Mouse (Mus musculus): ENCODE measurements around the gene Mrpl51.

Gene Mrpl51

DNA sequence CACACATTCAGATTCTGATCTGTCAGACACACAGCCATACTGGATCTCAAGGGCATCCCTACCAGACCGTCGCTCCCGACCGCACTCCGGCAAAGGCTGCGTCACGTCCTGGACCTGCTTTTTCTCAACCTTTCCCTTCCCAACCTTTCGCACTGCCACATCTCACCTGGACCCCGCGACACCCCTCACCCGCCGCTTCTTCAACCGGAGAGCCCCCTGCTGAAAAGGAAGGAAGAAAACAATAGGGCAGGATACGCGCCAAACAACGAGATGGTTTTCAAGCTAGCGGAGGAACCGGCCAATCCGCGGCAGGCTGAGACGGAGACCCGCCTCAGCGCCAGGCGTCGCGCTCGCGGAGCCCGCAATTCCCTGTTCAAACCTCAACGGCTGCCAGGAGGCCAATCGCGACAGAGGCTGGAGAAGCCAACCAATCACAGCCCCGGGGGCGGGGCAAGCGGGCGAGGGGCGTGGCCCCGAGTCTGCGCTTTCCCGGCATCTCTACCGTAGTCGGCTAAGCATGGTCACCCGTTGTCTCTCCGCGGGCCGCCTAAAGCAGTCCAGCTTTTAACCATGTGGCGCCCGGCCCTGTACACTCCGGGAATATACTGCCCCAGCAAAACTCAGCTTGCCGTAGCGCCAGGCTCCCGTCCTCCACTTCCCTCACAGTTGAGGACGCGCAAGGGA lies at the start of gene Mrpl51, which contains the start of gene Ncapd2:
Gene Mrpl51, plus strand, starts transcription at position 470 of the 684 bp plus-strand sequence.
Gene Ncapd2, minus strand, starts transcription at position 370 of the 684 bp plus-strand sequence.
- DNase-seq (ENCODE audit: low spot score in 2 of 2) = peak; percentile 96 to 99

DNA sequence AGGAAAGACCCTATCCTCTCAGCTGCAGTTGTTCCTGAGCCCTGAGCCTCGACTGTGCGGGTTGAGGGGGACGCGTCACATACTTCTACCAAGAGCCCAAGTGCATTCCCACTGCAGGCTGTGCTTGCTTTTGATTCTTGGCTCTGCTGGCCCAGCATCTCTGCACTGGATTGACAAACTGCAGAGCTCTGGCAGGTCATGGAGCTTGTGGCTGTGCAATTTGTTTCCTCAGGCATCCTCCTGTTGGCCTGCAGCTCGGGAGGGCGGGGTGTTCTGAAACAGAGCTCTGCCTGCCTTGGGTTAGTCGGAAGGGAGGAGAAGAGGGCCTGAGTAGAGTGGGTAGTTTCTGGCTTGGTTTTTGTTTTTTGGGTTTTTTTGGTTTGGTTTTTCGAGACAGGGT lies 49.2 kb upstream of the Mrpl51 start:
- no peak for DNase-seq (ENCODE audit: low spot score in 2 of 2)

DNA sequence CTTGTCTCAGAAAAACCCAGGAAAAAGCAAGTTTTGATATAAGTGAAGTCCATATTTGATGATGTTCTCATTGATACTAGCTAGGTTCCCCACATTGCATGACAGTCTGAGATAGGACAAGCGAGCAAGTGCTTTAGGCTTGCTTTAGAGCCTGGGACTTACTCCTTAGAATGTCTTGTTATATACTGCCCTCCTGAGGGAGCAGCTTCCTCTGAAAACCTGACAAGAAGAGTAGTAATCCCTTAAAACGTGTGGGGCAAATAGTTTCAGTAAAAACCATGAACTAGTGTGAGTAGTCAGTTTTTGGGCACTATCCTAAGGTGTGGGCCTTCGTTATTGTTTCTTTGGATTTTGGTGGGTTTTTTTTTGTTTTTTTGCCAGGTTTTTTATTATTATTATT lies 48.5 kb upstream of the Mrpl51 start:
- no peak for DNase-seq (ENCODE audit: low spot score in 2 of 2)

DNA sequence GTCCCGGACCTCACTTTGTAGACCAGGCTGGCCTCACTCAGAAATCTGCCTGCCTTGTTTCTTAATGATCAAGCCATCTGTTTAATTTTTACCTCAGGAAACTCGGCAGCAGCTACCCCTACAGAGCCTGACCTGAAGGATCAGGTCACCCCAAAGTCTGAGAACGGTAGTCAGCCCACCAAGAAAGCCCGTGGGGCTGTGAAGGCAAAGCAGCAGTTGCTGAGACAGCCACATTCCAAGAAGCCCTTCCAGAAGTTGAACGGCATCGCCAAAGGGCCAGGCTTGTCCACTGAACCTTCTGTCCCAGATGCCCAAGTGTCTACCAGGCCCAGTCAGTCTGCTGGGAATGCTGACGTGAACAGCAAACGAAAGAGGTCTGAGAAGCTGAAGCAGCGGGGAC lies 47.7 kb upstream of the Mrpl51 start:
- DNase-seq (ENCODE audit: low spot score in 2 of 2) = no peak

DNA sequence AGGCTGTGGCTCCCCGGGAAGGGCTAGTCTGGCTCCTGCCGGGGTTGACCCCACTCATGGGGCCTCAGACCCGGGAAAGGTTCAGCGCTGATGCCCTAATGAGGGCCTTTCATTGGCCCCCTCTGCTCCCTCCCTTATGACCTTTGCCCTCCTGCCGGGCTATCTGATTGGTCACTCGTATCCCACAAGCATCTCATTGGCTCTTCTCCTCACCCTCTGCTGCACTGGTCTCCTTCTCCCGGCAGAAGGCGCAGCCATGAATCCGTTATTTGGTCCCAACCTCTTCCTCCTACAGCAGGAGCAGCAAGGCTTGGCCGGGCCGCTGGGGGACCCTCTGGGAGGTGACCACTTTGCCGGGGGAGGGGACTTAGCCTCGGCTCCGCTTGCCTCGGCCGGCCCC lies 46.6 kb upstream of the Mrpl51 start, which contains the start of gene Iffo1:
Gene Iffo1, plus strand, starts transcription at position 241 of the 400 bp plus-strand sequence.
- DNase-seq (ENCODE audit: low spot score in 2 of 2) = peak; percentile 75 to 88

DNA sequence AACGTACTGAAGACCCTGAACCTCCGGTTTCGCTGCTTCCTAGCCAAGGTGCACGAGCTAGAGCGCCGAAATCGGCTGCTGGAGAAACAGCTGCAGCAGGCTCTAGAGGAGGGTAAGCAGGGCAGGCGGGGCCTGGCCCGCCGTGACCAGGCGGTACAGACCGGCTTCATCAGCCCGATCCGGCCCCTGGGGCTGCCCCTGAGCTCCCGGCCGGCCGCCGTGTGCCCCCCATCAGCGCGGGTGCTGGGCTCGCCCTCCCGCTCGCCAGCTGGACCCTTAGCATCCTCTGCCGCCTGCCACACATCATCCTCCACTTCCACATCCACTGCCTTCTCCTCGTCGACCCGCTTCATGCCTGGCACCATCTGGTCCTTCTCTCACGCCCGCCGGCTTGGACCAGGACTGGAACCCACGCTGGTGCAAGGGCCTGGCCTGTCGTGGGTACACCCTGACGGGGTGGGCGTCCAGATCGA lies 46.1 kb upstream of the Mrpl51 start:
- DNase-seq (ENCODE audit: low spot score in 2 of 2) = peak; percentile 56 to 60

DNA sequence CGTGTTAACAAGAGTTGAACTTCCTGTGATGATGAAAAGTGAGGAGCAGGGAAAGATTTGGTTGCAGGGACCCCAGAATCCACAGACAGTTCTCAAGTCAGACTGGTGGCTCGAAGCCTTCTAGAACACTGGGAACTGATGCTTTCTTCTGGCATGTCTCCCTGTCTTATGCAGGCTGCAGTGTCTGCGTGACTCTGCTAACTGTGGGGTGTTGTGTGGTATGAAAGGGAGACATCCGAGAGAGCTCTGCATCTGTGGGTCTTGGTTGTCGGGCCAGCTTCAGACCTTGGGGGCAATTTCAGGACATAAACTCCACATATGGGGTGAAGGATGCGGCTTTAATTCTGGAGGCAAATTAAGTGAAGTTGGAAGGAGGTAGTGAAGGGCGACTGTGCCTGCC lies 45.5 kb upstream of the Mrpl51 start:
- no peak for DNase-seq (ENCODE audit: low spot score in 2 of 2)

DNA sequence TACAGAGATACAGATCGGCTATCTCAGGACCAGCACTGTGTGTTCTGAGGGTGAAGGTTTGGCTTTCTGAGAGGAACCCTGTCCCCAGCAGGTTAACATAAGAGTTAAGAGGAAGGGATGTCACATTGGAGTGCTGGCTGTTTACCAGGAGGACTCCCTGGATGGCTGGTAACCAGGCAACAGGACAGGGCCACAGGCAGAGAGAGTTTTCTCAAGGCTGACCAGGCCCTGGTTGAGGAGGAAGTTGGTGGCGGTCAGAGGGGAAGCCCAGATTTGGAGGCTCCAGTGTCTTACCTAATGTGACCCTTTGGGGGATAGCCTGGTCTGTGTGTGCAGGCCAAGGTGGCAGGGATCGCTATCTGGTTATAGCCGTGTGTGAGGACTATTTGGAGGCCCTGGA lies 44.8 kb upstream of the Mrpl51 start:
- no peak for DNase-seq (ENCODE audit: low spot score in 2 of 2)

DNA sequence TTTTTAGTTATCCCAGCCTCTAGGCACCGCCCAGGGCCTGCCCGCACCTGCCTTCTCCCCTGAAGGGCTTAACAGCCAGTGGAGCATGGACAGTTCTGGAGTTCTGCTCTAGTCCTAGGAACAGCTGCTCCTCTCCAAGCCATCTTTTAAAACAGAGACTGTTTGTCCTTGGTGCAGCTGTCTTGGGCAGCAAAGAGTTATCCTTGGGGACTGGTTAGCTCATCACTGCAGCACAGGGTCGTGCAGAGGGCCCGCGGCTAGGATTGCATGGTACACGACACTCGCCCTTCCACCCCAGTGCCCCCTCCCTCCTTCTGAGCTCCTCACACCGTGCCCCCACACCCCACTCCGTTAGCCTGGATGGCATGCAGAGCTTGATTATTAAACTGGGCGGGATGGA lies 44.3 kb upstream of the Mrpl51 start:
- no peak for DNase-seq (ENCODE audit: low spot score in 2 of 2)

DNA sequence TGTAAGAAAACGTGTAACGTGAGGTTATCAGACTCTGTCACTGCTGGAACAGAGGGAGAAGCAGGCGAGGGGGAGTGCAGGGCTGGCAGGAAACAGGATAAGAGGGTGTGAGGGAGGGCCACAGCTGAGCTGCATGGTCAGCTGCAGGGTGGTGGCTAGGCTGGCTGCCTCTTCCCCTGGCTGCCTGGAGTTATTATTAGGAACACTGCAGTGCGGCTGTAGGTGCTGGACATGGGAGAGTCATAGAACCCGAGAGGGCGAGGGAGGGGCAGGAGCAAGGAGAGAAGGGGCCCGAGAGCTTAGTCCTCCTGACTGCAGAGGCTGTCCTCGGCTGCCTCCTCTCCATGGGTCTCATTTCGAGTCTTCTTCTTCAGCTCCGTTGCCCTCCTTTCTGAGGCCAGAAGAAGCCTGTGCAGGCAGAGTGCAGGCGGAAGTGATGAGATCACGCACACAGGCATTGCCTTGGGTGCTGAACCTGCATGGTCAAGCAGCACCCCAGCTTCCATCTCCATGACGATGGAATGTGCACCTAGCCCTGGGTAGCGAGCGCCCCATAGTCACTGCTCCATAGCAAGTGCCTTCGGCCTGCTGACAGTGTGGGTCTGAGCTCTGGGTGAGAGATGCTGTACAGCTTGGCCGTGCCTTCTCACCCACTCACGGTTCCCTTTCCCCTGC lies 43.2 kb upstream of the Mrpl51 start:
- no peak for DNase-seq (ENCODE audit: low spot score in 2 of 2)

DNA sequence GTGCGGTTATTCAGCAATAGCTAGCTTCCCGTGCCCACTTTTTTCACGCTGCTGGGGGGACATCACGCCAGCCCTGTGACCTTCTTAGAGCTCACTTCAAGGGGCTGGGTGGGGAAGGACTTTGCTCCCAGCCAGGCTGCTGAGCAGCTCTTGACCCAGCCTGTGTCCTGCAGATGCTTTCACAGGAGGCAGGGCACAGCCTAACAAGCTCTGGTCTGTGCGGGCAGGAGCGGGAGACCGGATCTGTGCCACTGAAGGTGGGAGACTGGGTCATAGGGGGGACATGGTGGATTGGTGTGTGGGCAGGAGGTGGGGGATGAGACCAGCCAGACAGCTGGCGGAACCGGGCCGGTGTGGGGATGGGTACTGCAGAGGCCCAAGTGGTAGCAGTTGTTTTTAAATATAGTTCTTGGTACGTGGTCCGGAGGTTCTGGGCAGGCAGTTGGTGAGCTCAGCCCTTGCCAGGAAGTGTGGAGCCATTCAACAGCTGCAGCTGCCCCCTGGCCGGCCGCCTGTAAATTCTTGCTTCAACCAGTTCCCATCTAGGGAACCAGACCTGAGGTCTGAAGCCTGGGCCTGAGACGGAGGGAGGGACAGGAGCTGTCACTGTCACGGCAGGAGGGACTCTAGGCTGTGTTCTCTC lies 42.6 kb upstream of the Mrpl51 start:
- no peak for DNase-seq (ENCODE audit: low spot score in 2 of 2)

DNA sequence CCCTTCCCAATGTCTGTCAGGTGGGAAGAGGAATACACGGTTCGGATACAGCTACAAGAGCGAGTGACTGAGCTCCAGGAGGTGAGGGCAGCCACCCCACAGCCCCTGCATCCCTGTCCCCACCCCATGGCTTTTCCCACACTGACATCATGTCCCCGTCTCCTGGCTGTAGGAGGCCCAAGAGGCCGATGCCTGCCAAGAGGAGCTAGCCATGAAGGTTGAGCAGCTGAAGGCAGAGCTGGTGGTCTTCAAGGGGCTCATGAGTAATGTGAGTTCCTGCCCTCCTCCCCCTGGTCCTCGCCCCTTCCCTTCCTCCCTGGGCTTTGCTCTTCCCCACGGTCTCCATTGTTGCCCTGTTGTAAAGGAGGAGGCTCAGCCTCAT lies 42.0 kb upstream of the Mrpl51 start:
- DNase-seq (ENCODE audit: low spot score in 2 of 2) = no peak

DNA sequence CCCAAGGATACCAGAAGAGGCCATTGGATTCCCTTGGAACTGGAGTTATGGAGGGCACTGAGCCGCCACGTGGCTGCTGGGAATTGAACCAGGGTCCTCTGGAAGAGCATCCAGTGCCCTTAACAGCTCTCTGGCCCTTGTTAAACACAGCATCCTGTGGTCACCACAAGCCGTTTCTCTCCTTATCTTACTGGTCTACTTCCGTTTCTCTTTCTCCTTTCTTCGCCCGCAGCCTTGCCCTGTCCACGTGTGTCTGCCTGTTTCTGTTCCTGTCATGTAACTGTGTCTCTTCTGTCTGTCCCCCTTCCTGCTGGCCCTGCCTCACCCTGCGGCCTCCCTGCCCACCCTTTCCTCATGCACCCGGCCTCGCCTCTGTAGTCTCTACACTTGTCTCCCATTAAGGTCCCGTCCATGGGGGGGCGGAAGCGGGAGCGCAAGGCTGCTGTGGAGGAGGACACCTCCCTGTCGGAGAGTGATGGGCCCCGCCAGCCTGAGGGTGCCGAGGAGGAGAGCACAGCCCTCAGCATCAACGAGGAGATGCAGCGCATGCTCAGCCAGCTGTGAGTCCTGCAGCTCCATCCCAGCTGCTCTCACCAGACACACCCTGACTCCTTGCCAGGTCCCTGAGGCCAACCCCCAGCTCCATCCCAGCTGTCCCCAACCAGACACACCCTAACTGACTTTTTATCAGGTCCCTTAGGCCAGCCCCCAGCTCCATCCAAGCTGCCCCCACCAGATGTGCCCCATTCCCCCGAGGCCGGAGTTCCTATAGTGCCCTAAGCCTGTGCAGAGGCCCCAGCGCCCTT lies 39.2 kb upstream of the Mrpl51 start:
- no peak for DNase-seq (ENCODE audit: low spot score in 2 of 2)

DNA sequence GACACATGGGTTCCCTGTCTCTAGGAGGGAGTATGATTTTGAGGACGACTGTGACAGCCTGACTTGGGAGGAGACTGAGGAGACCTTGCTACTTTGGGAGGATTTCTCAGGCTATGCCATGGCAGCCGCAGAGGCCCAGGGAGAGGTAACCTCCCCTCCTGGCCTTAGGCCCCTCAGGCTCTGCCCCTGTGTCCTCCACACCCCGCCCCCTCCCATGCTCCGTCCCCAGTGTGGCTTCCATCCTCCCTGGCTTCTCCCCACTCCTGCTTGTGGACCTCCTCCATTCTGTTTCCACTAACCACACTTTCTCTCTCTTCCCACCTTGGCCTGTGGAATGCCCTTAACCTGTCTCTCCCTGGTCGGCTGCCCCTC lies 38.6 kb upstream of the Mrpl51 start:
- no peak for DNase-seq (ENCODE audit: low spot score in 2 of 2)

DNA sequence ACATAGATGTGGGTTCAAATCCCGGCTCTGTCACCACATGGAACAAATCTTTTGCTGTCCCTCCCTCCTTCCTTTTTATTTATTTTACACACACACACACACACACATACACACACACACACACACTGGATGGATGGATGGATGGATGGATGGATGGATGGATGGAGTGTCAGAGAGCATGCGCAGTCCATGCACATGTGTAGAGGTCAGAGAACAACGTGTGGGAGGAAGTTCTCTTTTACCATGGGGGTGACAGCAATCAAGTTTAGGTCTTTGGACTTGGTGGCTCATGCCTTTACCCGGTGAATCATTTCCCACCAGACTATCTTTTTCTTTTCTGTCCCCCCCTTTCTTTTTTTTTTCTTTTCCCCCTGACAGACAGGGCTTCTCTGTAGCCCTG lies 37.9 kb upstream of the Mrpl51 start:
- DNase-seq (ENCODE audit: low spot score in 2 of 2) = no peak

DNA sequence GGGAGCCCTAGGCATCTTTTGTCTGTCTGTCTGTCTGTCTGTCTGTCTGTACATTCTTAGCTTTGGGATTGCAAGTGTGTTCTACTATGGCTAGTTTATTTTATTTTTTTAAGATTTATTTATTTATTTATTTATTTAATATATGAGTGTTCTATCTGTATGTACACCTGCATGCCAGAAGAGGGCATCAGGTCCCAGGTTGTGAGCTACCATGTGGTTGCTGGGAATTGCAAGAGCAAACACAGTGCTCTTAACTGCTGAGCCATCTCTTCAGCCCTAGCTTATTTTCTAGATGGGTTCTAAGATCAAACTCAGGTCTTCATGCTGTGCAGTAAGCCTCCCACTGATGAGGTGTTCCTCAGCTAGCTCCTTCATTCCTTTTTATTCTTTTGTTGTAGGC lies 37.1 kb upstream of the Mrpl51 start:
- DNase-seq (ENCODE audit: low spot score in 2 of 2) = no peak

DNA sequence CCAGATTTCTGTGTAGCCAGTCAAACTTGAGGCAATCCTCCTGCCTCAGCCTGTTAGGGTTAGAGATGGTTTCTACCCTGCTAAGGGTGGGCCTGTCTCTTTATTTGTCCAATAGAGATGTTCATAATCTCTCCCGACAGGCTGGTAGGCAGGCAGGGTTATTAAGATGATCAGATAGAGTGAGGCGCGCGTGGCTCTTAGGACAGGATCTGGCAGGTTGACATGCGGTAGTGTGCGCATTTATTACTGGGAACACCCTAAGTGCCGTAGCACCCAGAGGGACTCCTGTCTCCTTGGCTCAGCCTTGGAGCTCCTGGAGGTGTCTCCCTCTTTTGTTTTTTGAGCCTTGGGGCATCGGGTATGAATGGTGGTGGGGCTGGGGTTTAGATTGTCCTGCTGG lies 36.3 kb upstream of the Mrpl51 start:
- no peak for DNase-seq (ENCODE audit: low spot score in 2 of 2)

DNA sequence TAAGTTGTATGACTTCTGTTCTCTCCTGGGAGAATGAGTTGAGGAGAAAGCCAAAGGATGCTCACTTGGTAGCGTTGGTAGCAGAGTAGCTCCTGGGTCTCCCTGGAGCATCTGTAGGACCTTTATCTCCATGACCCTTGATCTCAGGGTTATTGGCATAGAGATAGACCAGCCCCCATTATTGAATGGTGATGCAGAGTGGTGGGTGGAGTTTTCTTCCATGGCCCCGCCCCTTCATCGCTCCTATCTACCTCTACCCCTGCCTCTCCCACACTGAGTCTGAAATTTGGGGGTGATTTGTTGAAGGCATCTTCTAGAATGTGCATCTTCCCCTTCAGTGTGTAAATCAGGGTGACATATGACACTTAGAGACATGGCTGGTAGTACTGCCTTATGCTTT lies 35.1 kb upstream of the Mrpl51 start:
- DNase-seq (ENCODE audit: low spot score in 2 of 2) = no peak

DNA sequence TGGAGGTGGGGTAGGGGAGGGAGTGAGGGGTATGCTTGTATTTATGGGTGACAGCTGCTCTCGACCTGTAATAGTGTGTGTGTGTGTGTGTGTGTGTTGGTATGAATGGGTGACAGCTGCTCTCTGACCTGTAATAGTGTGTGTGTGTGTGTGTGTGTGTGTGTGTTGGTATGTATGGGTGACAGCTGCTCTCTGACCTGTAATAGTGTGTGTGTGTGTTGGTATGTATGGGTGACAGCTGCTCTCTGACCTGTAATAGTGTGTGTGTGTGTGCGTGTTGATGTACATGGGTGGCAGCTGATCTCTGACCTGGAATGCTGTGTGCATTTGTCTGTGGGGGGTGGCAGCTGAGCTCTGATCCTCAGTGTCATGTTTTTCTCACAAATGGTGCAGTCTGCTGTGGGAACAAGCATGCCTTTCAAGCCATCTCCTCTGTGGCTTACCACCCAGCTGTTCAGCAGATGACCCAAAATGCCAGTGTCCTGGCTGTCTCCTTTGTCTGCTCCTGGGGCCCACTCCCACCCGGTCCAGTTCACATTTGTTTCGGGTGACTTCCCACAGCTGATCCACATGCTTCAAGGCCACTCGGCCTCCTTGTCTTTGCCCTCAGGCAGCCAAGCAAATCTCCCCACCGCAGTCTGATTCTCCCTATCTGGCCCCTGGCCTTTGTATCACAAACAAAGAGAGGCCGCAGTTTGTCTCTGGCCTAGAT lies 34.5 kb upstream of the Mrpl51 start:
- DNase-seq (ENCODE audit: low spot score in 2 of 2) = no peak

DNA sequence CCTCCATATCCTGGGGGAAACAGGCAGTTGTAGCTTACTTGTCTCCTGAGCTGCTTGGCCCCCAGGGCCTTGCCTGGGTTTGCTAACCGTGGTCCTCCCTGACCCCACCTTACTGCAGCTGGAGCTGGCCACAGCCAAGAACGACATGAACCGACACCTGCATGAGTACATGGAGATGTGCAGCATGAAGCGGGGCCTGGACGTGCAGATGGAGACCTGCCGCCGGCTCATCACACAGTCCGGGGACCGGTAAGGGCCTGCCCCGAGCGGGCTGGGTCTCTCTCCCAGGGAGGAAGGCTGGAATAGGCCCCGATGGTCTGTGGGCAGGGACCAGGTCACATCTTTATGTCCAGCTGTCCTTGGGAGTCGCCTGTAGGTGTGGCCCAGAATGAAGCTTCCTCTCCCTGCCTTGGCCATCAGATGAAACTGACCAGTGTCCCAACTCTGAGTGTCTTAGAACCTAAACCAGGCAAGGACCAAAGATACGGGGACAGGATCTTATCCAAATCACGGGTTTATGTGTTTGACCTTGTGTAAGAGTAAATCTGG lies 32.6 kb upstream of the Mrpl51 start:
- no peak for DNase-seq (ENCODE audit: low spot score in 2 of 2)
